In the genomic region with DNA sequence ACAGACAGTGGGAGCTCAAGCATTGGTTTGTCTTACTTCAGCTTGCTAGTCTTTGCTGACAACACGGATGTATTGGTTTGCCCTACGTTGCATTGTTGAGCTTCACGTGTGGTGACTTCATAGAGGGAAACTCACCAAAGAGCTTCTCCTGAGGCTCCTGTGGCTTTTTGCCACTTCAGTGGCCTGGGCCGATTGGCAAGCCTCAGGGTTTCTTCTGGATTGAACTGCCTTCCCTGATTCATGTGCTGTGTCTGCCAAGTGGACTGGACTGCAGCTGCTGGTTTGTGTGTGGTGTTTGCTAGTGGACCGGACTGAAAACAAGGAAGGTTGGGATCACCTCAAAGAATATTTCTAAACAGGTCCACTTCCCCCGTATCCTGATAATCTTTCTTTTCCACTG, we compare ENCODE assay signal across 17 mouse cellular contexts. TPM values are rescaled to one million over a fixed set of nuclear protein-coding genes. Genes with fewer than 3 reads are reported as not detected.
DNase-seq lines count a peak whose midpoint lies in the region; ATAC-seq and TF ChIP-seq lines count a peak whose summit lies in the region.
"Had no signal": no experiment of that assay in that cellular context is flagged by ENCODE, and none has a peak within 500 bp of the region (broad histone marks: within the 10 kb centered on the region; RNA-seq: fewer than 3 reads in every experiment).

No protein-coding gene starts in this region.

- H3K27ac ChIP-seq in kidney, adult 2 months (ENCODE audit: insufficient read depth, low read depth, low read length) = no peak overlapping the region
- peak overlapping the region; percentile 67 for H3K27ac ChIP-seq in forebrain, embryonic 12.5 days
- H3K27ac ChIP-seq in midbrain, embryonic 16.5 days (ENCODE audit: low read length) = peak overlapping the region; percentile 28
- H3K27ac ChIP-seq: heart, adult 2 months had no signal

- TF ChIP-seq POLR2A in kidney, adult 2 months (IDR thresholded peaks at IDR 0.05; ENCODE audit: low read depth, low read length) = no peak

- H3K4me2 ChIP-seq in forebrain, embryonic 12.5 days = no peak overlapping the region
- no peak overlapping the region for H3K4me2 ChIP-seq in midbrain, embryonic 16.5 days (ENCODE audit: low read length)

- ATAC-seq in forebrain, embryonic 12.5 days (ENCODE audit: low FRiP score) = no peak
- ATAC-seq in midbrain, embryonic 16.5 days = no peak
- ATAC-seq in megakaryocyte, adult 5-6 weeks (ENCODE audit: poor library complexity, severe bottlenecking) = no peak

- no peak overlapping the region for H3K9ac ChIP-seq in forebrain, embryonic 12.5 days
- no peak overlapping the region for H3K9ac ChIP-seq in midbrain, embryonic 16.5 days (ENCODE audit: low read depth, low read length)

- DNase-seq in cerebellum, postnatal 10 days = peak; percentile 40 to 54
- no peak for DNase-seq in cerebellum, postnatal 4 days (ENCODE audit: low spot score in 2 of 2)
- DNase-seq in kidney, adult 2 months = peak; percentile 30
- DNase-seq in kidney, postnatal 25 days = no peak
- DNase-seq in gastrocnemius, postnatal 10 days = no peak
- DNase-seq: adrenal gland, adult 8-10 months; cerebellum, adult 11 months; cerebellum, postnatal 36 days; heart, adult 2 months; liver; lung, adult 2 months; lung, postnatal 36 days; thymus, postnatal 4 days had no signal

- no peak for TF ChIP-seq CTCF in kidney, adult 2 months (conservative IDR thresholded peaks at IDR 0.05; ENCODE audit: insufficient read depth, insufficient read length, low read depth, low read length)

- H3K4me1 ChIP-seq in kidney, adult 2 months (ENCODE audit: control insufficient read depth, insufficient read depth, low read length) = no peaks in the 10 kb centered on the region
- H3K4me1 ChIP-seq in forebrain, embryonic 12.5 days = peaks cover 22% of the 10 kb centered on the region
- H3K4me1 ChIP-seq in midbrain, embryonic 16.5 days (ENCODE audit: control insufficient read depth, insufficient read depth, low read length) = peaks cover 15% of the 10 kb centered on the region

- no peaks in the 10 kb centered on the region for H3K36me3 ChIP-seq in kidney, adult 2 months (ENCODE audit: control insufficient read depth, insufficient read depth, low read length)
- H3K36me3 ChIP-seq in forebrain, embryonic 12.5 days (replicated peaks) = peaks cover 9% of the 10 kb centered on the region; the same call in 1 of the 2 replicates
- no peaks in the 10 kb centered on the region for H3K36me3 ChIP-seq in midbrain, embryonic 16.5 days (ENCODE audit: control insufficient read depth, insufficient read depth, low read length)

- H3K27me3 ChIP-seq in kidney, adult 2 months (replicated peaks; ENCODE audit: control insufficient read depth, insufficient read depth, low read length) = no peaks in the 10 kb centered on the region
- H3K27me3 ChIP-seq in forebrain, embryonic 12.5 days = no peaks in the 10 kb centered on the region
- peaks cover 5% of the 10 kb centered on the region for H3K27me3 ChIP-seq in midbrain, embryonic 16.5 days (ENCODE audit: control insufficient read depth, insufficient read depth, low read depth, low read length)

- no peaks in the 10 kb centered on the region for H3K9me3 ChIP-seq in forebrain, embryonic 12.5 days
- H3K9me3 ChIP-seq in midbrain, embryonic 16.5 days (replicated peaks; ENCODE audit: control insufficient read depth, low read length, poor library complexity, severe bottlenecking) = 0 out of 2 replicates have a peak, but pooled peaks cover 4% of the 10 kb centered on the region

- WGBS in kidney, adult 2 months = 83% methylated on average over 6 of the region's 6 CpGs
- WGBS in forebrain, embryonic 12.5 days = 76% methylated on average over 6 of the region's 6 CpGs
- 65% methylated on average over 6 of the region's 6 CpGs for WGBS in midbrain, embryonic 16.5 days

- no peak overlapping the region for H3K4me3 ChIP-seq in kidney, adult 2 months (ENCODE audit: insufficient read depth, low read depth, low read length)
- H3K4me3 ChIP-seq in forebrain, embryonic 12.5 days (replicated peaks) = no peak overlapping the region
- no peak overlapping the region for H3K4me3 ChIP-seq in midbrain, embryonic 16.5 days (ENCODE audit: low read depth, low read length)
- H3K4me3 ChIP-seq: erythroblast, embryonic 14.5 days; heart, adult 2 months had no signal

RNA-seq across cellular contexts. Expression of a gene that starts 43.7 kb away (rescaled TPM):
- 6.1 TPM in 2 replicates for polyA plus RNA-seq in kidney, adult 2 months (2012; rRNA removed)
- polyA plus RNA-seq in forebrain, embryonic 12.5 days (2016; fragmentation: Nextera tagmentation; extraction: Ambion mirVana) = 8.8 and 9.9 TPM in 2 replicates
- 6.1 and 6.3 TPM in 2 replicates for polyA plus RNA-seq in midbrain, embryonic 16.5 days (2015; fragmentation: Nextera tagmentation; extraction: Ambion mirVana)
- total RNA-seq in megakaryocyte, adult 5-6 weeks (2015) = 2.5 and 3.5 TPM in 2 replicates
- 3.6 and 6.1 TPM in 2 replicates for total RNA-seq in megakaryocyte, adult 5-6 weeks (2017)
- 1 to 10 TPM; 8.6 to 9.8 TPM for total RNA-seq in gastrocnemius, postnatal 10 days (2021)

Comparison
In these comparisons a context has a peak if more than half of its experiments do, and no peak if none do; other contexts are left out.
1. DNase-seq: peak in cerebellum, postnatal 10 days (2 of 2) and kidney, adult 2 months (single experiment); none in cerebellum, postnatal 4 days (0 of 2), kidney, postnatal 25 days (0 of 2) and gastrocnemius, postnatal 10 days (single experiment).